Mouse (Mus musculus) G1E (cell line): ENCODE measurements at regions not wholly inside any gene's neighbourhood (a gene's known extent, or its start where the extent isn't known, plus 50 kb on each side); places are given as distances from the start of the nearest gene placed in this dataset.

Experiments
- CTCF ChIP-seq: IDR thresholded peaks from 2 replicates; pipeline ENCODE4 v1.5.1; 2012; ENCODE audit warnings: low read depth, low read length, inconsistent platforms, mixed read lengths
- GATA1 ChIP-seq: IDR thresholded peaks from 2 replicates; pipeline ENCODE4 v1.6.1; 2012; ENCODE audit warnings: borderline replicate concordance, low read length, inconsistent platforms, mixed read lengths
- POLR2AphosphoS5 ChIP-seq: IDR thresholded peaks from 2 replicates; pipeline ENCODE4 v1.6.1; 2012; ENCODE audit warnings: low read depth, low read length, inconsistent platforms; ENCODE audit not compliant: insufficient replicate concordance
- TAL1 ChIP-seq: conservative IDR thresholded peaks from 2 replicates; pipeline ENCODE4 v1.6.1; 2012; ENCODE audit warnings: low read depth, low read length, inconsistent platforms, mixed read lengths

DNA sequence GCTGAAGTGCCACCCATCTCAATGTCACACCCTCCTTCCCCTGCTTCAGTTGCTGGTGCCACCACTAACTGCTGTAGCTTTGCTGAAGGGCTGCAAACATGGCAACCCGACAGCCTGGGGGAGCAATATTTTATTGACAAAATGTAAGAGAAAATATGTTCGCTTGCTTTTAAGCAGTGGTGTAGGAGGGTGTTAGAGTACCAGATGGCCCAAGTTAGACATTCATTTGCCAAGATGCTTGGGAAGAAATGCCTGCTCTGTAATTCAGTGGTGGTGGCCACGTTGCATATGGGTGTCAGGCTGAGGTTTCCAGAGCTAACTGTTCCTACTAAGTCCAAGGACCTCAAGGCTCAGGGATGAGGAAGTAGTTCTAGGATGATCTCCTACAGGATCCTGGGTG lies 488.3 kb downstream of the Tox3 start:
- TF ChIP-seq GATA1 (no peak), CTCF (no peak), TAL1 (no peak), POLR2AphosphoS5 (no peak)
